ENCODE assay signal across 10 mouse cellular contexts in genomic region chr10:68208670-68209065, GRCm38 (mm10).
DNase-seq lines count a peak whose midpoint lies in the region; ATAC-seq and TF ChIP-seq lines count a peak whose summit lies in the region.
"Had no signal": no experiment of that assay in that cellular context is flagged by ENCODE, and none has a peak within 500 bp of the region (broad histone marks: within the 10 kb centered on the region; RNA-seq: fewer than 3 reads in every experiment).

No protein-coding gene starts in this region.

- WGBS in kidney, embryonic 15.5 days = 38% methylated on average over 5 of the region's 5 CpGs
- 42% methylated on average over 5 of the region's 5 CpGs for WGBS in hindbrain, postnatal 0 days

- 0 out of 2 replicates have a peak overlapping the region, but pooled peaks have one; percentile 3 for H3K4me2 ChIP-seq in kidney, embryonic 15.5 days
- H3K4me2 ChIP-seq in hindbrain, postnatal 0 days (ENCODE audit: low read depth, low read length) = peak overlapping the region; percentile 50

- H3K4me1 ChIP-seq in kidney, embryonic 15.5 days = peaks cover 41% of the 10 kb centered on the region
- H3K4me1 ChIP-seq in hindbrain, postnatal 0 days (ENCODE audit: insufficient read depth, low read length) = peaks cover 4% of the 10 kb centered on the region; the same call in 1 of the 2 replicates

- H3K9me3 ChIP-seq in kidney, embryonic 15.5 days (replicated peaks) = no peaks in the 10 kb centered on the region
- H3K9me3 ChIP-seq in hindbrain, postnatal 0 days (ENCODE audit: low read length) = no peaks in the 10 kb centered on the region

- no peak for ATAC-seq in kidney, embryonic 15.5 days (replicated peaks; ENCODE audit: low FRiP score)
- 0 out of 2 replicates have a peak, but pooled peaks have one; percentile 31 for ATAC-seq in hindbrain, postnatal 0 days

- no peak overlapping the region for H3K4me3 ChIP-seq in kidney, embryonic 15.5 days (replicated peaks)
- H3K4me3 ChIP-seq in hindbrain, postnatal 0 days (ENCODE audit: low read length) = peak overlapping the region; percentile 25; the same call in 1 of the 2 replicates

- no peaks in the 10 kb centered on the region for H3K27me3 ChIP-seq in kidney, embryonic 15.5 days
- H3K27me3 ChIP-seq in hindbrain, postnatal 0 days (ENCODE audit: insufficient read depth, low read length) = no peaks in the 10 kb centered on the region

- H3K27ac ChIP-seq in kidney, embryonic 15.5 days = peak overlapping the region; percentile 33; the same call in 1 of the 2 replicates
- H3K27ac ChIP-seq in hindbrain, postnatal 0 days = no peak overlapping the region

- H3K9ac ChIP-seq in kidney, embryonic 15.5 days = no peak overlapping the region
- H3K9ac ChIP-seq in hindbrain, postnatal 0 days (replicated peaks; ENCODE audit: low read length) = no peak overlapping the region

- TF ChIP-seq POLR2A in brain, embryonic 14.5 days (IDR thresholded peaks at IDR 0.05; ENCODE audit: borderline replicate concordance, extremely low read depth, insufficient read depth, insufficient read length, poor library complexity, severe bottlenecking) = no peak

- TF ChIP-seq CTCF in brain, embryonic 14.5 days (IDR thresholded peaks at IDR 0.05; ENCODE audit: borderline replicate concordance, extremely low read depth, insufficient read depth, insufficient read length) = no peak
- no peak for TF ChIP-seq CTCF in hindbrain, postnatal 0 days (IDR thresholded peaks at IDR 0.05; ENCODE audit: low read depth)

- H3K36me3 ChIP-seq in kidney, embryonic 15.5 days = peaks cover 9% of the 10 kb centered on the region; the same call in 1 of the 2 replicates
- no peaks in the 10 kb centered on the region for H3K36me3 ChIP-seq in hindbrain, postnatal 0 days (ENCODE audit: insufficient read depth, low read length)

- no peak for DNase-seq in kidney, postnatal 36 days
- peak; percentile 38 for DNase-seq in Muller cell, postnatal 12 days (ENCODE audit: inconsistent ontology term)
- DNase-seq in brain, embryonic 14.5 days (ENCODE audit: low read depth) = peak; percentile 50
- peak; percentile 18 for DNase-seq in hindbrain, postnatal 0 days (ENCODE audit: low spot score)
- DNase-seq in gastrocnemius, adult 18-20 months (ENCODE audit: low spot score) = no peak
- no peak for DNase-seq in spleen, postnatal 4 days (ENCODE audit: low spot score in 2 of 2)
- no peak for DNase-seq in thymus, postnatal 36 days
- DNase-seq: spleen, adult 18-20 months; thymus, postnatal 14 days had no signal

Comparison
In these comparisons a context has a peak if more than half of its experiments do, and no peak if none do; other contexts are left out.
1. DNase-seq: peak in Muller cell, postnatal 12 days (single experiment), brain, embryonic 14.5 days (single experiment) and hindbrain, postnatal 0 days (single experiment); none in kidney, postnatal 36 days (0 of 2), gastrocnemius, adult 18-20 months (single experiment), spleen, postnatal 4 days (0 of 2) and thymus, postnatal 36 days (0 of 2).